Mouse (Mus musculus) 3T3-L1 (cell line): ENCODE measurements around the gene Usp29.
"Not testable (repeated sequence)": the region's sequence is repeated elsewhere in the genome, so short reads cannot be mapped to it uniquely, and the experiment has no call there.

ENCODE experiments used
- DNase-seq: peaks from one replicate; pipeline ENCODE4 v3.0.0-alpha.2; 2015; ENCODE audit warnings: low read depth, low spot score

The Usp29 gene

GRCm38 (mm10) chr7:6869556-6869955, 139.2 kb downstream of the Usp29 start:
- DNase-seq = no peak

DNA sequence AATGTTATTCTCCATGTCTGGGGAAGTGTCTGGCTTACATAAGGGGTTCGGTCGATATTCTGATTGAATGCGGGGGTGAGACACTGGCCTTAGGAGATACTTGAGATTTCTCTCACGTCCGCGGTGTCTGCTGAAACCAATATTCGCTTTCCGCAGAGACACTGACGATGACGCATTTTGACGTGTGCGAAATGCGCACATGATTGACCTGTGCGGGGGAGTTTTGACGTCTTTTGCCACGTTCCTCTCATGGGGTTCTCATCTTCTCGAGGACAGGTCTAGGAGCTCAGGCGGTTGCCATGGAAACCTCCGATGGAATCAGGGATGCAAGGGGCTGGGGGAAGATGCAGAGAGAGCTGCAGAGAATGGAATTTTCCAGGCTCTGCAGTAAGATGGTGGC, 144.1 kb downstream of the Usp29 start:
- no peak for DNase-seq

GRCm38 (mm10) chr7:6878202-6878601, 147.8 kb downstream of the Usp29 start:
- DNase-seq = no peak

GRCm38 (mm10) chr7:6878849-6879248, 148.5 kb downstream of the Usp29 start:
- not testable (repeated sequence) for DNase-seq

GRCm38 (mm10) chr7:6879512-6880164, 149.3 kb downstream of the Usp29 start:
- no peak for DNase-seq

- DNase-seq = not testable (repeated sequence)
Measured at GRCm38 (mm10) chr7:6880918-6881317, 150.5 kb downstream of the Usp29 start.

DNA sequence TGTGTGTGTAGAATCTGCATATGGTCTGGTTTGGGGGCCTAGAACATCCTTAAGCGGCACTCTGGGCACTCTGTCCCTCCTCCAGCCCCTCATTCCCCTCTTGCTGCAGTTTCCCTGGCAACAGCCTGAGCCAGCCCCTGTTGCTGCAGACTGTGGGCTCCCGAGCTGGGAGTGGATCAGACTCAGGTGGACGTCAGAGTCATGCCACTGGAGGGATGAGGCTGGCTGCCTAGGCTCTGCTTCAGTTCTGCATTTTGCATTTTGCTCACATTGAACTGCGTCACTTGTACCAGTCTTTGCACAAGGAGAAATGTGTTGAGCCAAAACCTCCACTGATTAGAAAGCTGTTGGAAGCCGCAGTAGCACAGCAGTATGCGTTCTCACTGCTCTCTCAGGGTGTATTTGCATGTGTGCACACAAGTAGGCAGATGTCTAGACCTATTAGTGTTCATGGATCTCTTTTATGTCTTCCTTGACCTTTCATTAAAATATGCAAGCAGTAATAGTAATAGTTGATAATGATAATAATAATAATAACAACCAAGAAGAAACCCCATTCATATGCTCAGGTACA, 151.2 kb downstream of the Usp29 start:
- no peak for DNase-seq

GRCm38 (mm10) chr7:6883376-6884147, 153.2 kb downstream of the Usp29 start:
- no peak for DNase-seq

DNA sequence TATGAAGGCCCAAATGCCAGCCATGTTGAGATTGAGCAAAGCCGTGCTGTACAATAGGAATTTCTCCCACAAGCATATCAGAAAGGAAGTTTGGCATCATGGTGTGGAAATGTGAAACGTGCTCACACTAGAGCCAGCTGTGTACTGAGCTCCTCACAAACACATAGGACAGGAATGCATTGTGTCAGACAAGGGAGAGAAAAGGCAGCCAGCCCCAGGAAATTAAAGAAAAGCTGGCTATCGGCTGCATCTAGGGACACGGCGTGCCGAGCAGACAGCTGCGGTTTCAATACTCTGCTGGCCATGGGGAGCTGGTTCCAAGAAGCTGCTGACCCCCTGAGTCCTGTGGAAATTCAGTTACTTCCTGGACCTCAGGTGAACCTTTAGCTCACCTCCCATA, 155.0 kb downstream of the Usp29 start:
- DNase-seq = no peak

- DNase-seq = no peak
Measured at GRCm38 (mm10) chr7:6886896-6887295, 156.5 kb downstream of the Usp29 start.

DNA sequence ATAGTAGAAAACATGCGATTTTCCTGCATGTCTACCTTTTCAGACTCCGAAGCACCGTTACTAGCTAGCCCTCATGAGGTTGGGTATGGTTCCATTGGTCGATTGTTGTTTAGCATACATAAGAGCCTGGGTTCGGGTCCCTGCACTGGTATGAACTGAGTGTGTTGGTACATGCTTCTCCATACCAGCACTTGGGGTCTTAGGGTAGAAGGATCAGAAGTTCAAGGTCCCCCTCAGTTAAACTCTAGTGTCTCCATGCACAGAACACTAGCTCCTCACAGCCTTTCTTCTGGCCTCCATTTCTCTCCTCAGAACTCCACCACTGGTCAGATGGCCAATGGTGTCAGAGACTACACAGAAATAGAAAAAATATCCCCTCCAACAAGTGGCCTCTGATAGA, 159.5 kb downstream of the Usp29 start:
- no peak for DNase-seq

DNA sequence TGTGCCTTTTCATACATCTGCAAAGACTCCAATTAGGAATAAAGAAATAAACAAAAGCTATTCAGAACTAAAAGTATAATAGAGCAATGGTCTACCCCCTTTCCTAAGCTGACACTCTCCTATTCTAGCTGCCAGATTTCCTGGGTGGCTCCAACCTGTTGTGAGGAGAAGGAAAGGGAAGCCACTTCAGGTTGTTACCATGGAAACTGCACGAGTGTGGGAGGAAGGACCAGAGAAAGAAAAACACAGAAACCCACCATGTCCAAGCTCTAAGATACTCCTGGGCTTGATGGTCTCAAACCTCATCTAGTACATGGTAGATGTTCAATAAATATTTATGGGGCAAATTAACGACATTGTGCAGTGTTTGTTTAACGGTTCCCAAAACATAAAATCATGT, 160.8 kb downstream of the Usp29 start:
- DNase-seq = no peak

DNA sequence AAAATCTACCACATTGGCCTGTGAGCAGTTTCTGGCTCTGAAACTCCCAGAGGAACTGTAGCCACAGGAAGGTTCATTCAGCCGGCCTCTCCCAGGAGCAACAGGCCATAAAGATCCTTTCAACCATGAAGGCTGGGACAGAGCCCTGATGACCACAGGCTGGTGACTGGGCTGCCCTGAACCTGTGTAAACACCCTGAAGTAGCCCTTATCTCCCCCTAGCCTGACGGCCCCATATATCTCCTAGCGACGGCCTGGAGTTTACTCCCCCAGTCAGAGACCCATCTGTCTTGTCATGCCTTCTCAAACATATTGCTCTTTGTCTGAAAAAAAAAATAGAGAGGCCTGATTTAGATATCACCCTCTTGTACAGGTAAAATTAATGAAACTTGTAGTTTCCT, 166.6 kb downstream of the Usp29 start:
- DNase-seq = not testable (repeated sequence)

DNA sequence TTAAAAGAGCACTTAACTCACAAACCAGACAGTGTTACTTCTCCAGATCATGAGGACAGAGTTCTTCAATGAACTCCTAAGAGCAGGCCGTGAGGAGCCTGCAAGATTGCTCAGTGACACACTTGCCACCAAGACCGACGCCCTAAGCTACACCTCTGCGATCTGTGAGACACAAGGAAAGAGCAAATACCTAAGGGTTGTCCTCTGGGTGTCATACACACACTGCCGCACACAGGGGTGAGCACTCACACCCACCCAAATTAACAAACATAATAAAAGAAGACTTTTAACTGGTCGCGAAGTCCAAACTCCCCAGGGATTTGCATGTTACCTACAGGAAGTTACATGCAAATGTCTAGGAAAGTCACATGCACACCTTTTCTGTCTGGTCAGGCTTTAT, 170.3 kb downstream of the Usp29 start:
- no peak for DNase-seq

- no peak for DNase-seq
Measured at GRCm38 (mm10) chr7:6903489-6903888, 173.1 kb downstream of the Usp29 start.

- DNase-seq = no peak
Measured at GRCm38 (mm10) chr7:6910527-6910926, 180.1 kb downstream of the Usp29 start.

DNA sequence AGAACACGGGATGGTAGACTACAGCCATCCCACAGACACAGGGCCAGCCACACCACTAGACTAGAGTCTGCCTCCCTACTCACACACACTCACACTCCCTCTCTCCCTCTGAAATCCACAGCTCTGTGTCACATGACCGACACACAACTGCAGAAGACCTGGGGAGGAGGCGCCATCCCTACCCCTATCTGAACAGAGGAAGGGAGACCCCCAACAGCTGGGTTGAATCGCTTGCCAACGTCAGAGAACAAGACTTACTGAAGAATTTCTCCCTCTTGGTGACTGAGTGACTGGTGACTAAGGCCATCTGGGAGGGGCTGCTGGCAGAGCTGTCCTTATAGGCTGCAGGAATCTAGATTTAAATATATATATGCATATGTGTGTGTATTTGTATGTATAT, 181.4 kb downstream of the Usp29 start:
- no peak for DNase-seq

DNA sequence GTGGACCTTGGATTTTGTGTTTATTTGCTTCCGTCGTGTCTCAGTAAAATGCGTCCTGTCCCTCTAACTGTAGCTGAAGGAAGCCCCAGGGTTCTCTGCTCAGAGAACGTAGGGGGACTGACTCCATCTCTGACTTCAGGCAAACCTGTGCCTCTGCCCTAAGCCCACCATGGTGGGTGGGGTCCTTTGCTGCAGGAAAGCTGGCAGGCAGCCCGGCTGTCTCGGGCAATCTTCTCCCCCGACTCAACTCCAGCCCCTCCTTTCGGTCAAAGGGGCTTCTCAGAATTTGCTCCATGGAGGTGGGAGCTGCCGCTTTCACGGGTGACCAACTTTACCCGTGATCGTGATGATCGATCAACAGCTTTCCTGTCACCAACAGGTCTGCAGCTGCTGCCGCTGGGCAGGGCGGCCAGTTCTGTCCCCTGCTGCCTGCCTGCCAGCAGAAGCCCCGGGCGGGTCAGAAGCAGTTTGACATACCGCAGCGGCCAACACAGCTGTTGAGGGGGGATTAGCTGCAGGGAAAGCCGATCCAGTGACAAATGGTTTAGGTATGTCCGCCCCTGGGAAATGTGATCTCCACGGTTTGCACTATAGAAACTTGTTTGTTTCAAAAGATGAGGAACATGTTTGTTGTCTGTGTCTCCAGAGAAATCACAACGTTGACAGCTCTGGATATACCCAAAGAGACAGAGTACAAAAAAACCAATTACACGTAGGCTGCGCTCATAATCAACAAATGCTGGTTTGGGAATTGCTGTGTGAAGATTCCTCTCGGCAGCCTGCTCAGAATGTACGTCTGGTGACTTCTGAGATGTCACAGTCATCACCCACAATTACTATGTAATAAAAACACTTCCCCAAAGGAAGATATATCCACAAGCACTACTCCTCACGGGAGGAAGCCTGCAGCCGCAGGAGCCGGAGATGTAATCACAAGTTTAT, 183.3 kb downstream of the Usp29 start:
- peak; percentile 16 for DNase-seq

DNA sequence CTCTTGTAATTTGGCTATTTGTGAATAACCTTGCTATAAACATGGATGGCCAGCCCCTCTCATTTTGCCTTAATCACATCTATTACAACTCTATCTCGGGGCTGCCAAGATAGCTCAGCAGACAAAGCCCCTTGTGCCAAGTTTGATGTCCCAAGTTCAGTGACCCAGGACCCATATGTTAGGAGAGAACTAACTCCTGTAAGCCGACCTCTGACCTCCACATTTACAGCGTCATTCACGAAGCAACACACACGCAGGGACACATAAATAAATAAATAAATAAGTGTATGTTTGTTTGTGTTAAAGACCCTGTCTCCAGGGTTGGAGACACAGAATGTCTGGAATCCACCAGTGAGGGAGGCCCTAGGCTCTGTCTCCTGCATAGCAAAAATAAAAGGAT, 186.7 kb downstream of the Usp29 start:
- no peak for DNase-seq

- peak; percentile 81 for DNase-seq
Measured at GRCm38 (mm10) chr7:6918267-6918666, 187.9 kb downstream of the Usp29 start.

GRCm38 (mm10) chr7:6919131-6919870, 188.9 kb downstream of the Usp29 start:
- DNase-seq = no peak
